Comparison of ENCODE assay signal across 21 mouse cellular contexts in genomic region chr14:45051116-45051515, GRCm38 (mm10).
"Had no signal": no experiment of that assay in that cellular context is flagged by ENCODE, and none has a peak within 500 bp of the region (broad histone marks: within the 10 kb centered on the region; RNA-seq: fewer than 3 reads in every experiment).

No protein-coding gene starts in this region.

- H3K4me2 ChIP-seq: heart, embryonic 12.5 days; hindbrain, embryonic 13.5 days; hindbrain, embryonic 15.5 days; kidney, embryonic 15.5 days; limb, embryonic 13.5 days; limb, embryonic 15.5 days had no signal

- H3K4me3 ChIP-seq: heart, embryonic 10.5 days; heart, embryonic 12.5 days; hindbrain, embryonic 13.5 days; hindbrain, embryonic 15.5 days; kidney, embryonic 15.5 days; limb, embryonic 13.5 days; limb, embryonic 15.5 days had no signal

- H3K27me3 ChIP-seq: heart, embryonic 12.5 days; hindbrain, embryonic 13.5 days; hindbrain, embryonic 15.5 days; kidney, embryonic 15.5 days; limb, embryonic 13.5 days; limb, embryonic 15.5 days had no signal

- H3K27ac ChIP-seq: heart, embryonic 10.5 days; hindbrain, embryonic 13.5 days; hindbrain, embryonic 15.5 days; hindbrain, postnatal 0 days; limb, embryonic 13.5 days had no signal

- H3K9me3 ChIP-seq: heart, embryonic 10.5 days; heart, embryonic 12.5 days; hindbrain, embryonic 13.5 days; hindbrain, embryonic 15.5 days; kidney, embryonic 15.5 days; limb, embryonic 13.5 days; limb, embryonic 15.5 days had no signal

- H3K36me3 ChIP-seq: heart, embryonic 10.5 days; heart, embryonic 12.5 days; hindbrain, embryonic 13.5 days; hindbrain, embryonic 15.5 days; kidney, embryonic 15.5 days; limb, embryonic 13.5 days; limb, embryonic 15.5 days had no signal

- H3K4me1 ChIP-seq: heart, embryonic 10.5 days; heart, embryonic 12.5 days; hindbrain, embryonic 13.5 days; hindbrain, embryonic 15.5 days; kidney, embryonic 15.5 days had no signal

- H3K9ac ChIP-seq: heart, embryonic 12.5 days; hindbrain, embryonic 13.5 days; hindbrain, embryonic 15.5 days; kidney, embryonic 15.5 days; limb, embryonic 13.5 days; limb, embryonic 15.5 days had no signal

- DNase-seq: gastrocnemius, postnatal 14 days; gastrocnemius, postnatal 36 days; heart, adult 18-20 months; heart, postnatal 10 days; heart, postnatal 36 days; kidney, adult 11 months; kidney, adult 2 months; kidney, adult 9 months; kidney, postnatal 14 days; kidney, postnatal 36 days; layer of hippocampus, adult 9-11 months; layer of hippocampus, postnatal 36 days; left cerebral cortex, postnatal 4 days had no signal

- ATAC-seq: hindbrain, postnatal 0 days had no signal
